Mouse (Mus musculus): ENCODE data around the gene Phf10. TPM values are rescaled to one million over a fixed set of nuclear protein-coding genes. Genes with fewer than 3 reads are reported as not detected.
"Not testable (repeated sequence)": the region's sequence is repeated elsewhere in the genome, so short reads cannot be mapped to it uniquely, and the experiment has no call there.

The Phf10 gene
- polyA plus RNA-seq, 1 experiment from 2014 or later: 119 TPM

GRCm38 (mm10) chr17:14909331-14909730 lies 51.7 kb downstream of the Phf10 start:
- WGBS (ENCODE audit: insufficient replicate concordance): 66% methylated on average over 5 of the region's 5 CpGs
- no peaks in the 10 kb centered on the region for H3K9me3 ChIP-seq (replicated peaks)
- ATAC-seq: no peak

GRCm38 (mm10) chr17:14907136-14907535 lies 53.9 kb downstream of the Phf10 start:
- Histone ChIP-seq H3K9me3 (replicated peaks) (no peaks in the 10 kb centered on the region), H3K4me1 (no peaks in the 10 kb centered on the region), H3K27me3 (replicated peaks) (peaks cover 10% of the 10 kb centered on the region; the same call in 1 of the 2 replicates), H3K9ac (no peak overlapping the region), H3K27ac (no peak overlapping the region), H3K4me3 (no peak overlapping the region), H3K4me2 (no peak overlapping the region), H3K36me3 (no peaks in the 10 kb centered on the region)
- 57% methylated on average over 12 of the region's 12 CpGs for WGBS (ENCODE audit: insufficient replicate concordance)
- ATAC-seq: no peak

More at GRCm38 (mm10) chr17:14909331-14909730, 51.7 kb downstream of the Phf10 start:
- Histone ChIP-seq H3K4me3 (no peak overlapping the region), H3K4me1 (no peaks in the 10 kb centered on the region), H3K36me3 (no peaks in the 10 kb centered on the region), H3K9ac (no peak overlapping the region), H3K27me3 (replicated peaks) (peaks cover 4% of the 10 kb centered on the region; the same call in 1 of the 2 replicates), H3K27ac (no peak overlapping the region), H3K4me2 (no peak overlapping the region)

- H3K9me3 ChIP-seq (replicated peaks): no peaks in the 10 kb centered on the region
- no peak overlapping the region for H3K9ac ChIP-seq
- peaks cover 10% of the 10 kb centered on the region; the same call in 1 of the 2 replicates for H3K27me3 ChIP-seq (replicated peaks)
- no peak for ATAC-seq
- H3K27ac ChIP-seq: no peak overlapping the region
- no peak overlapping the region for H3K4me2 ChIP-seq
- no peaks in the 10 kb centered on the region for H3K4me1 ChIP-seq
- 29% methylated on average over 1 of the region's 1 CpGs for WGBS (ENCODE audit: insufficient replicate concordance)
- no peak overlapping the region for H3K4me3 ChIP-seq
- no peaks in the 10 kb centered on the region for H3K36me3 ChIP-seq
Measured at GRCm38 (mm10) chr17:14906611-14907010, 54.5 kb downstream of the Phf10 start.

- 36% methylated on average over 7 of the region's 7 CpGs for WGBS (ENCODE audit: insufficient replicate concordance)
- no peaks in the 10 kb centered on the region for H3K36me3 ChIP-seq
- H3K9ac ChIP-seq: no peak overlapping the region
- peaks cover 10% of the 10 kb centered on the region; the same call in 1 of the 2 replicates for H3K27me3 ChIP-seq (replicated peaks)
- H3K4me3 ChIP-seq: no peak overlapping the region
- no peaks in the 10 kb centered on the region for H3K4me1 ChIP-seq
- ATAC-seq: no peak
- H3K4me2 ChIP-seq: no peak overlapping the region
- H3K9me3 ChIP-seq (replicated peaks): no peaks in the 10 kb centered on the region
- H3K27ac ChIP-seq: no peak overlapping the region
Measured at GRCm38 (mm10) chr17:14904637-14905265, 56.3 kb downstream of the Phf10 start.

- 67% methylated on average over 6 of the region's 6 CpGs for WGBS (ENCODE audit: insufficient replicate concordance)
- Histone ChIP-seq H3K9me3 (replicated peaks) (no peaks in the 10 kb centered on the region), H3K27ac (no peak overlapping the region), H3K9ac (no peak overlapping the region), H3K27me3 (replicated peaks) (peaks cover 10% of the 10 kb centered on the region; the same call in 1 of the 2 replicates), H3K4me2 (no peak overlapping the region), H3K36me3 (no peaks in the 10 kb centered on the region), H3K4me3 (no peak overlapping the region), H3K4me1 (no peaks in the 10 kb centered on the region)
- ATAC-seq: no peak
Measured at GRCm38 (mm10) chr17:14904206-14904605, 56.9 kb downstream of the Phf10 start.

- no peak overlapping the region for H3K27ac ChIP-seq
- no peak overlapping the region for H3K4me2 ChIP-seq
- H3K9ac ChIP-seq: no peak overlapping the region
- H3K4me3 ChIP-seq: no peak overlapping the region
- H3K27me3 ChIP-seq (replicated peaks): peaks cover 10% of the 10 kb centered on the region; the same call in 1 of the 2 replicates
- H3K36me3 ChIP-seq: no peaks in the 10 kb centered on the region
- H3K4me1 ChIP-seq: no peaks in the 10 kb centered on the region
- 66% methylated on average over 3 of the region's 3 CpGs for WGBS (ENCODE audit: insufficient replicate concordance)
- no peak for ATAC-seq
- H3K9me3 ChIP-seq (replicated peaks): no peaks in the 10 kb centered on the region
Measured at GRCm38 (mm10) chr17:14903212-14903611, 57.9 kb downstream of the Phf10 start.

- Histone ChIP-seq H3K27me3 (replicated peaks) (0 out of 2 replicates have a peak, but pooled peaks cover 4% of the 10 kb centered on the region), H3K9ac (no peak overlapping the region), H3K4me2 (no peak overlapping the region), H3K27ac (no peak overlapping the region), H3K9me3 (replicated peaks) (no peaks in the 10 kb centered on the region), H3K36me3 (no peaks in the 10 kb centered on the region), H3K4me1 (no peaks in the 10 kb centered on the region), H3K4me3 (no peak overlapping the region)
- ATAC-seq: no peak
- WGBS (ENCODE audit: insufficient replicate concordance): 40% methylated on average over 1 of the region's 1 CpGs
Measured at GRCm38 (mm10) chr17:14898972-14899371, 62.1 kb downstream of the Phf10 start.

GRCm38 (mm10) chr17:14895058-14895457 lies 66.0 kb downstream of the Phf10 start:
- H3K27me3 ChIP-seq (replicated peaks); ATAC-seq; H3K9me3 ChIP-seq (replicated peaks); H3K4me1 ChIP-seq; H3K36me3 ChIP-seq; H3K9ac ChIP-seq; H3K27ac ChIP-seq; H3K4me2 ChIP-seq; H3K4me3 ChIP-seq: not testable (repeated sequence)

Other genes starting within 250 kb of the Phf10 start
- 1.6 and 2.1 TPM in 2 replicates for gene Wdr27, start 18.1 kb downstream of the Phf10 start, polyA plus RNA-seq (2016; fragmentation: Nextera tagmentation; extraction: Ambion mirVana)
- gene 1600012H06Rik, start 18.1 kb downstream of the Phf10 start, polyA plus RNA-seq (2016; fragmentation: Nextera tagmentation; extraction: Ambion mirVana): 13.7 and 15.3 TPM in 2 replicates
- gene 9030025P20Rik, start 17.2 kb upstream of the Phf10 start, polyA plus RNA-seq (2016; fragmentation: Nextera tagmentation; extraction: Ambion mirVana): 6.2 and 7.1 TPM in 2 replicates
- 0.97 and 2.9 TPM in 2 replicates for gene Gm3417, start 17.5 kb upstream of the Phf10 start, polyA plus RNA-seq (2016; fragmentation: Nextera tagmentation; extraction: Ambion mirVana)
- 4.2 and 4.9 TPM in 2 replicates for gene Gm3435, start 48.9 kb upstream of the Phf10 start, polyA plus RNA-seq (2016; fragmentation: Nextera tagmentation; extraction: Ambion mirVana)
- 48.1 and 48.2 TPM in 2 replicates for gene Ermard, start 79.9 kb upstream of the Phf10 start, polyA plus RNA-seq (2016; fragmentation: Nextera tagmentation; extraction: Ambion mirVana)
- 3.1 and 3.5 TPM in 2 replicates for gene Tcte3, start 80.2 kb upstream of the Phf10 start, polyA plus RNA-seq (2016; fragmentation: Nextera tagmentation; extraction: Ambion mirVana)
- gene Gm3448, start 80.3 kb upstream of the Phf10 start, polyA plus RNA-seq (2016; fragmentation: Nextera tagmentation; extraction: Ambion mirVana): 4.1 and 5.0 TPM in 2 replicates

Data from liver, embryonic 12.5 days (tissue).